Mouse (Mus musculus) forebrain, embryonic 16.5 days (tissue): Measurements from ENCODE around the gene Lkaaear1. TPM values are rescaled to one million over a fixed set of nuclear protein-coding genes. Genes with fewer than 3 reads are reported as not detected.
A peak's percentile ranks its signal among the peaks of the same experiment; 100 is the strongest.

Source experiments
- ATAC-seq: fragments of 200-750 bp; cut with Nextera tagmentation; 2 replicates; pipeline ENCODE4 v1.8.0; 2017; ENCODE audit warnings: mild to moderate bottlenecking, moderate library complexity
- H3K27ac ChIP-seq: fragments of 300-500 bp; sonication (generic); 2 replicates; pipeline ENCODE4 v1.5.1; 2014; ENCODE audit warnings: low read length, control low read depth
- H3K27me3 ChIP-seq: fragments of 300-500 bp; sonication (generic); replicated peaks from 2 replicates; pipeline ENCODE4 v1.6.1; 2014; ENCODE audit warnings: low read length; ENCODE audit not compliant: control insufficient read depth, insufficient read depth
- H3K36me3 ChIP-seq: fragments of 300-500 bp; sonication (generic); 2 replicates; pipeline ENCODE4 v1.6.1; 2014; ENCODE audit not compliant: control insufficient read depth, insufficient read depth
- H3K4me1 ChIP-seq: fragments of 300-500 bp; sonication (generic); replicated peaks from 2 replicates; pipeline ENCODE4 v1.6.1; 2014; ENCODE audit warnings: low read length; ENCODE audit not compliant: control insufficient read depth, insufficient read depth
- H3K4me2 ChIP-seq: fragments of 300-500 bp; sonication (generic); 2 replicates; pipeline ENCODE4 v1.6.1; 2014; ENCODE audit warnings: mild to moderate bottlenecking, low read length, control low read depth
- H3K4me3 ChIP-seq: fragments of 300-500 bp; sonication (generic); replicated peaks from 2 replicates; pipeline ENCODE4 v1.5.1; 2014; ENCODE audit warnings: mild to moderate bottlenecking, low read length, control low read depth
- H3K9ac ChIP-seq: fragments of 300-500 bp; sonication (generic); replicated peaks from 2 replicates; pipeline ENCODE4 v1.6.1; 2014; ENCODE audit warnings: low read depth, low read length, control low read depth
- H3K9me3 ChIP-seq: fragments of 300-500 bp; sonication (generic); 2 replicates; pipeline ENCODE4 v1.6.1; 2016; ENCODE audit warnings: low read length; ENCODE audit not compliant: control insufficient read depth
- WGBS: fragments of 180-500 bp; shearing (Covaris S2); extraction: QIAGEN DNeasy Blood & Tissue Kit; methylation state at CpG from one replicate; pipeline ENCODE4 v1.1.7; 2014; 5-methylcytosine and 5-hydroxymethylcytosine counted together
- polyA plus RNA-seq: library from polyadenylated mRNA; unstranded; fragments of >200 nt; fragmentation: Nextera tagmentation; extraction: Ambion mirVana; gene quantifications from 2 replicates; pipeline ENCODE4 v1.2.1, GENCODE M21; 2015

The Lkaaear1 gene
- polyA plus RNA-seq, 1 experiment from 2014 or later = not detected

GRCm38 (mm10) chr2:181689466-181690160, 8.6 kb downstream of the Lkaaear1 start:
- Histone ChIP-seq H3K4me1 (peaks cover 15% of the 10 kb centered on the region), H3K27ac (no peak overlapping the region), H3K36me3 (peaks cover 14% of the 10 kb centered on the region), H3K4me2 (no peak overlapping the region), H3K4me3 (no peak overlapping the region), H3K9me3 (no peaks in the 10 kb centered on the region), H3K9ac (no peak overlapping the region), H3K27me3 (no peaks in the 10 kb centered on the region)
- ATAC-seq = no peak
- 91% methylated on average over 10 of the region's 10 CpGs for WGBS

- no peak for ATAC-seq
- Histone ChIP-seq H3K36me3 (peaks cover 14% of the 10 kb centered on the region), H3K9ac (no peak overlapping the region), H3K9me3 (no peaks in the 10 kb centered on the region), H3K4me1 (peaks cover 3% of the 10 kb centered on the region), H3K4me2 (no peak overlapping the region), H3K27me3 (no peaks in the 10 kb centered on the region), H3K27ac (no peak overlapping the region), H3K4me3 (no peak overlapping the region)
- 93% methylated on average over 8 of the region's 8 CpGs for WGBS
Measured at GRCm38 (mm10) chr2:181687586-181687985, 10.7 kb downstream of the Lkaaear1 start.

- H3K4me1 ChIP-seq = peaks cover 9% of the 10 kb centered on the region
- ATAC-seq = no peak
- no peak overlapping the region for H3K9ac ChIP-seq
- no peak overlapping the region for H3K27ac ChIP-seq
- H3K4me2 ChIP-seq = no peak overlapping the region
- no peaks in the 10 kb centered on the region for H3K9me3 ChIP-seq
- no peaks in the 10 kb centered on the region for H3K27me3 ChIP-seq
- WGBS = 94% methylated on average over 4 of the region's 4 CpGs
- H3K4me3 ChIP-seq = no peak overlapping the region
- H3K36me3 ChIP-seq = peaks cover 14% of the 10 kb centered on the region
Measured at GRCm38 (mm10) chr2:181685686-181686085, 12.6 kb downstream of the Lkaaear1 start.

- no peak overlapping the region for H3K4me2 ChIP-seq
- no peak overlapping the region for H3K4me3 ChIP-seq
- H3K36me3 ChIP-seq = peaks cover 14% of the 10 kb centered on the region
- no peak for ATAC-seq
- peaks cover 13% of the 10 kb centered on the region for H3K4me1 ChIP-seq
- WGBS = 75% methylated on average over 1 of the region's 1 CpGs
- H3K9ac ChIP-seq = no peak overlapping the region
- H3K27me3 ChIP-seq = no peaks in the 10 kb centered on the region
- no peak overlapping the region for H3K27ac ChIP-seq
- H3K9me3 ChIP-seq = no peaks in the 10 kb centered on the region
Measured at GRCm38 (mm10) chr2:181684713-181685112, 13.5 kb downstream of the Lkaaear1 start.

GRCm38 (mm10) chr2:181683381-181683780, 14.9 kb downstream of the Lkaaear1 start:
- H3K36me3 ChIP-seq = peaks cover 7% of the 10 kb centered on the region
- H3K9me3 ChIP-seq = no peaks in the 10 kb centered on the region
- H3K27ac ChIP-seq = no peak overlapping the region
- H3K4me1 ChIP-seq = peaks cover 17% of the 10 kb centered on the region
- H3K4me3 ChIP-seq = no peak overlapping the region
- no peak for ATAC-seq
- H3K27me3 ChIP-seq = no peaks in the 10 kb centered on the region
- no peak overlapping the region for H3K4me2 ChIP-seq
- 72% methylated on average over 4 of the region's 4 CpGs for WGBS
- H3K9ac ChIP-seq = no peak overlapping the region

- Histone ChIP-seq H3K4me3 (no peak overlapping the region), H3K4me1 (peaks cover 17% of the 10 kb centered on the region), H3K9me3 (no peaks in the 10 kb centered on the region), H3K27ac (no peak overlapping the region), H3K4me2 (no peak overlapping the region), H3K9ac (no peak overlapping the region), H3K27me3 (no peaks in the 10 kb centered on the region), H3K36me3 (peaks cover 4% of the 10 kb centered on the region)
- ATAC-seq = no peak
- 100% methylated on average over 1 of the region's 1 CpGs for WGBS
Measured at GRCm38 (mm10) chr2:181681978-181682377, 16.3 kb downstream of the Lkaaear1 start.

DNA sequence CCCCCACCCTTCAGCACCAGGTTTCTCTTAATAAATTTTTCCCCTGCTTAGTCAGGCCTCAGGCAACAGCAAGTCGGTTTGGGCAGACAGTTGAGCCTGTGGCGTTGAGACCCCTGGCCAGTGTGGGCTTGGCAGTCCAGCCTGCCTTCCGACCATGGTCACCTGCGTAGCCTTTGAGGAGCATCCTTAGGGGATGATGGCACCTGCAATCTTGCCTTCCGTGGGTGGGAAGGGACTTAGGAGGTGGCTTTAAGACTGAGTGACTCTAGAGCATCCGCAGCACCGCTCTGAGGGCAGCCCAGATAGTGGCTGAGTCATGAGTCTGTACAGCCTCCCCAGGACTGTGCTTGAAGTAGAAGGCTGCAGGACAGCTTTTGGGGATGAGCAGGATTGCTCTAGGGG, 17.5 kb downstream of the Lkaaear1 start:
- H3K36me3 ChIP-seq = peaks cover under 1% of the 10 kb centered on the region; the same call in 1 of the 2 replicates
- peak overlapping the region; percentile 66 for H3K4me3 ChIP-seq
- peaks cover 17% of the 10 kb centered on the region for H3K4me1 ChIP-seq
- no peaks in the 10 kb centered on the region for H3K27me3 ChIP-seq
- H3K4me2 ChIP-seq = peak overlapping the region; percentile 96
- peak overlapping the region; percentile 87 for H3K9ac ChIP-seq
- H3K9me3 ChIP-seq = no peaks in the 10 kb centered on the region
- ATAC-seq = peak; percentile 34; the same call in 1 of the 2 replicates
- no peak overlapping the region for H3K27ac ChIP-seq
- 16% methylated on average over 7 of the region's 7 CpGs for WGBS

GRCm38 (mm10) chr2:181679951-181680715, 18.1 kb downstream of the Lkaaear1 start, which contains the start of gene Tcea2:
Gene Tcea2 (plus strand): TSS chr2:181680310.
- H3K36me3 ChIP-seq = no peaks in the 10 kb centered on the region
- no peaks in the 10 kb centered on the region for H3K27me3 ChIP-seq
- H3K9me3 ChIP-seq = no peaks in the 10 kb centered on the region
- ATAC-seq = peak; percentile 54
- H3K4me1 ChIP-seq = peaks cover 22% of the 10 kb centered on the region
- peak within 1 kb of the TSS; percentile 96 for H3K4me2 ChIP-seq
- WGBS = under 1% methylated on average over 65 of the region's 69 CpGs
- peak within 1 kb of the TSS; percentile 66 for H3K4me3 ChIP-seq
- H3K9ac ChIP-seq = peak within 1 kb of the TSS; percentile 87
- H3K27ac ChIP-seq = no peak within 1 kb of the TSS

DNA sequence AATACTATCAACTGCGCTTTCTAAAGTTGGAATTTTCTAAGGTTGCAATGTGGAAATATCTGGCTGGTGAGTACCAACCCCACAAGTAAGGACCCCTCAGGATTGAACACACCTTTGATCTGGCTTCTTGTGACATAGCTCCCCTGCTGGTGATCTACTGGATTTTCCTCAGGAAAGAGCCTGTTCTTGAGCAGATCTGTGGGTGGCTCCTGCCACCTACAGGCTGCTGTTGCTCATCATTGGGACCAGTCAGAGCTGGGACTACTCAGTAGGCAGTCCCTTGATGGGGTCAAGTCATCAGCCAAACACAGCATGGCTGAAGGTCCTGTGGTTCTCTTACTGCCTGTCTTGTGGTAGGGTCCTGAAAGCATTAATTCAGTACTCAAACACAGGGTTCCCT, 19.5 kb downstream of the Lkaaear1 start:
- Histone ChIP-seq H3K4me2 (no peak overlapping the region), H3K9ac (no peak overlapping the region), H3K9me3 (no peaks in the 10 kb centered on the region), H3K4me3 (no peak overlapping the region), H3K27ac (no peak overlapping the region), H3K36me3 (no peaks in the 10 kb centered on the region), H3K27me3 (no peaks in the 10 kb centered on the region; the same call in 1 of the 2 replicates), H3K4me1 (peaks cover 22% of the 10 kb centered on the region)
- ATAC-seq = peak; percentile 70
- 55% methylated on average over 1 of the region's 1 CpGs for WGBS
